Mouse (Mus musculus) urinary bladder, postnatal 36 days (tissue): ENCODE measurements at regions not wholly inside any gene's neighbourhood (a gene's known extent, or its start where the extent isn't known, plus 50 kb on each side); places are given as distances from the start of the nearest gene placed in this dataset.
"Not testable (repeated sequence)": the region's sequence is repeated elsewhere in the genome, so short reads cannot be mapped to it uniquely, and the experiment has no call there.

Source experiments
- DNase-seq, 2 experiments: peaks; one replicate each; pipeline ENCODE4 v3.0.0; 2022; ENCODE audit warnings: low spot score in 2 of 2, mixed read lengths in 1 of 2

GRCm38 (mm10) chr10:117478202-117478930, 98.6 kb upstream of the Cpsf6 start:
- no peak for DNase-seq

- DNase-seq = no peak
Observed at GRCm38 (mm10) chr10:117477331-117478201, 97.8 kb upstream of the Cpsf6 start.

GRCm38 (mm10) chr10:117475086-117475945, 95.5 kb upstream of the Cpsf6 start:
- no peak for DNase-seq

GRCm38 (mm10) chr10:117474351-117475085, 94.7 kb upstream of the Cpsf6 start:
- DNase-seq = no peak

GRCm38 (mm10) chr10:117473471-117473870, 93.7 kb upstream of the Cpsf6 start:
- DNase-seq = no peak

GRCm38 (mm10) chr10:117472568-117472930, 92.7 kb upstream of the Cpsf6 start:
- no peak for DNase-seq

GRCm38 (mm10) chr10:117471818-117472567, 92.2 kb upstream of the Cpsf6 start:
- no peak for DNase-seq

- no peak for DNase-seq
Observed at GRCm38 (mm10) chr10:117471036-117471817, 91.4 kb upstream of the Cpsf6 start.

- no peak for DNase-seq
Observed at GRCm38 (mm10) chr10:117470481-117470880, 90.7 kb upstream of the Cpsf6 start.

GRCm38 (mm10) chr10:117469573-117470090, 89.8 kb upstream of the Cpsf6 start:
- no peak for DNase-seq

GRCm38 (mm10) chr10:117468931-117469572, 89.2 kb upstream of the Cpsf6 start:
- no peak for DNase-seq

- no peak for DNase-seq
Observed at GRCm38 (mm10) chr10:117468381-117468780, 88.6 kb upstream of the Cpsf6 start.

GRCm38 (mm10) chr10:117467161-117467560, 87.3 kb upstream of the Cpsf6 start:
- no peak for DNase-seq

GRCm38 (mm10) chr10:117466391-117466790, 86.6 kb upstream of the Cpsf6 start:
- DNase-seq = no peak

GRCm38 (mm10) chr10:117465671-117466250, 85.9 kb upstream of the Cpsf6 start:
- DNase-seq = no peak

GRCm38 (mm10) chr10:117465058-117465660, 85.3 kb upstream of the Cpsf6 start:
- no peak for DNase-seq

GRCm38 (mm10) chr10:117464331-117464730, 84.5 kb upstream of the Cpsf6 start:
- DNase-seq = not testable (repeated sequence)

GRCm38 (mm10) chr10:117463636-117464035, 83.8 kb upstream of the Cpsf6 start:
- no peak for DNase-seq
